Comparison of ENCODE assay signal across 21 mouse cellular contexts in the genomic region with DNA sequence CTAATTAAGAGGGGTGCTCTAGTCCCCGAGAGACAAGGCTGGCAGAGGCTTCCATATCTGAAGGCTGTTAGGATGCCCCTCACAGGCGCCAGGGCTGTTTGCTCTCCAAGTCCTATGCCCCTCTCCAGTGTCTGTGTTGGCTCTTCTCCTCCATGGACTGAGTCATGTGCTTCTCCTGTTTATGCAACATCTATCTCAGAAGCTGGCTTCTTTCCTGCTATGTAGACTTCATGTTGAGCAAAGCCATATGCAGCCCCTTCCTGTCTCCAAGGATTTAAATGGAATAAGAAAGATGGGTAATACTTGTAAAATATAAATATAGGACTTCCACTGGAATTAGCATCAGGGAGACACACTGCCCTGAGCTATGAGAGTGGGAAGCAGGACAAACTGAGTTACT.
"Had no signal": no experiment of that assay in that cellular context is flagged by ENCODE, and none has a peak within 500 bp of the region (broad histone marks: within the 10 kb centered on the region; RNA-seq: fewer than 3 reads in every experiment).

No protein-coding gene starts in this region.

- H3K9ac ChIP-seq: limb, embryonic 13.5 days; liver, embryonic 13.5 days; midbrain, embryonic 12.5 days; midbrain, embryonic 15.5 days; neural tube, embryonic 12.5 days; neural tube, embryonic 15.5 days; stomach, embryonic 15.5 days had no signal

- H3K36me3 ChIP-seq: limb, embryonic 10.5 days; limb, embryonic 13.5 days; liver, embryonic 13.5 days; midbrain, embryonic 12.5 days; midbrain, embryonic 15.5 days; neural tube, embryonic 12.5 days; neural tube, embryonic 15.5 days; stomach, embryonic 15.5 days had no signal

- H3K27me3 ChIP-seq: liver, embryonic 13.5 days; midbrain, embryonic 12.5 days; midbrain, embryonic 15.5 days; neural tube, embryonic 12.5 days; neural tube, embryonic 15.5 days; stomach, embryonic 15.5 days had no signal

- H3K4me3 ChIP-seq: layer of hippocampus, adult 2 months; limb, embryonic 10.5 days; limb, embryonic 13.5 days; liver, embryonic 13.5 days; midbrain, embryonic 12.5 days; midbrain, embryonic 15.5 days; neural tube, embryonic 12.5 days; neural tube, embryonic 15.5 days; stomach, embryonic 15.5 days had no signal

- DNase-seq: kidney, adult 9 months; kidney, postnatal 25 days; layer of hippocampus, adult 9-11 months; liver, embryonic 13.5 days; lung, adult 2 months; lung, postnatal 14 days; lung, postnatal 4 days; right cerebral cortex, adult 18-20 months; right cerebral cortex, postnatal 14 days; right cerebral cortex, postnatal 4 days; thymus, adult 2 months; thymus, postnatal 14 days; thymus, postnatal 4 days had no signal

- H3K9me3 ChIP-seq: limb, embryonic 10.5 days; limb, embryonic 13.5 days; liver, embryonic 13.5 days; midbrain, embryonic 12.5 days; midbrain, embryonic 15.5 days; neural tube, embryonic 12.5 days; neural tube, embryonic 15.5 days; stomach, embryonic 15.5 days had no signal

- H3K4me1 ChIP-seq: limb, embryonic 13.5 days; liver, embryonic 13.5 days; midbrain, embryonic 15.5 days; neural tube, embryonic 12.5 days; neural tube, embryonic 15.5 days; stomach, embryonic 15.5 days had no signal

- H3K27ac ChIP-seq: layer of hippocampus, adult 2 months; limb, embryonic 10.5 days; limb, embryonic 13.5 days; liver, embryonic 13.5 days; midbrain, embryonic 12.5 days; midbrain, embryonic 15.5 days; neural tube, embryonic 12.5 days; neural tube, embryonic 15.5 days; stomach, embryonic 15.5 days had no signal

- H3K4me2 ChIP-seq: limb, embryonic 13.5 days; liver, embryonic 13.5 days; midbrain, embryonic 12.5 days; midbrain, embryonic 15.5 days; neural tube, embryonic 12.5 days; neural tube, embryonic 15.5 days; stomach, embryonic 15.5 days had no signal

- ATAC-seq: midbrain, embryonic 15.5 days had no signal
